Mouse (Mus musculus) stomach, embryonic 14.5 days (tissue): Measurements from ENCODE around the gene Drap1. TPM values are rescaled to one million over a fixed set of nuclear protein-coding genes. Genes with fewer than 3 reads are reported as not detected.

Source experiments
- ATAC-seq: fragments of 200-750 bp; cut with Nextera tagmentation; 2 replicates; pipeline ENCODE4 v1.8.0; 2017; ENCODE audit warnings: low read depth, moderate TSS enrichment; ENCODE audit not compliant: insufficient number of reproducible peaks, insufficient read depth, low FRiP score
- H3K27ac ChIP-seq: fragments of 300-500 bp; sonication (generic); 2 replicates; pipeline ENCODE4 v1.5.1; 2014; ENCODE audit warnings: mild to moderate bottlenecking, low read length, moderate library complexity, mixed read lengths
- H3K27me3 ChIP-seq: fragments of 300-500 bp; sonication (generic); 2 replicates; pipeline ENCODE4 v1.6.1; 2014; ENCODE audit warnings: low read length, control low read depth, mixed read lengths; ENCODE audit not compliant: control insufficient read depth, insufficient read depth
- H3K36me3 ChIP-seq: fragments of 300-500 bp; sonication (generic); 2 replicates; pipeline ENCODE4 v1.6.1; 2014; ENCODE audit warnings: mild to moderate bottlenecking, control low read depth, low read length, moderate library complexity, mixed read lengths; ENCODE audit not compliant: control insufficient read depth, insufficient read depth
- H3K4me1 ChIP-seq: fragments of 300-500 bp; sonication (generic); 2 replicates; pipeline ENCODE4 v1.6.1; 2014; ENCODE audit warnings: low read length, control low read depth, mixed read lengths; ENCODE audit not compliant: control insufficient read depth, insufficient read depth
- H3K4me2 ChIP-seq: fragments of 300-500 bp; sonication (generic); replicated peaks from 2 replicates; pipeline ENCODE4 v1.6.1; 2014; ENCODE audit warnings: low read depth, low read length, control low read depth
- H3K4me3 ChIP-seq: fragments of 300-500 bp; sonication (generic); 2 replicates; pipeline ENCODE4 v1.5.1; 2014; ENCODE audit warnings: low read depth, low read length, control low read depth
- H3K9ac ChIP-seq: fragments of 300-500 bp; sonication (generic); replicated peaks from 2 replicates; pipeline ENCODE4 v1.6.1; 2014; ENCODE audit warnings: low read depth, mild to moderate bottlenecking, control low read depth, low read length, moderate library complexity, mixed read lengths
- H3K9me3 ChIP-seq: fragments of 300-500 bp; sonication (generic); 2 replicates; pipeline ENCODE4 v1.6.1; 2016; ENCODE audit warnings: low read depth, low read length, control low read depth; ENCODE audit not compliant: control insufficient read depth
- WGBS: fragments of 180-500 bp; shearing (Covaris S2); extraction: QIAGEN DNeasy Blood & Tissue Kit; methylation state at CpG from one replicate; pipeline ENCODE4 v1.1.7; 2014; 5-methylcytosine and 5-hydroxymethylcytosine counted together
- polyA plus RNA-seq: library from polyadenylated mRNA; unstranded; fragments of >200 nt; fragmentation: Nextera tagmentation; extraction: Ambion mirVana; gene quantifications from 2 replicates; pipeline ENCODE4 v1.2.1, GENCODE M21; 2014

Drap1 gene
- polyA plus RNA-seq, 1 experiment from 2014 or later: 198 TPM

- Histone ChIP-seq H3K4me1 (peaks cover 10% of the 10 kb centered on the region; the same call in 1 of the 2 replicates), H3K4me2 (no peak overlapping the region), H3K9me3 (no peaks in the 10 kb centered on the region), H3K4me3 (no peak overlapping the region), H3K36me3 (peaks cover 6% of the 10 kb centered on the region; the same call in 1 of the 2 replicates), H3K27ac (no peak overlapping the region), H3K9ac (no peak overlapping the region), H3K27me3 (no peaks in the 10 kb centered on the region)
- ATAC-seq: no peak
- WGBS: 93% methylated on average over 6 of the region's 6 CpGs
These were observed 4.2 kb downstream of the Drap1 start for GRCm38 (mm10) chr19:5420579-5420978.

DNA sequence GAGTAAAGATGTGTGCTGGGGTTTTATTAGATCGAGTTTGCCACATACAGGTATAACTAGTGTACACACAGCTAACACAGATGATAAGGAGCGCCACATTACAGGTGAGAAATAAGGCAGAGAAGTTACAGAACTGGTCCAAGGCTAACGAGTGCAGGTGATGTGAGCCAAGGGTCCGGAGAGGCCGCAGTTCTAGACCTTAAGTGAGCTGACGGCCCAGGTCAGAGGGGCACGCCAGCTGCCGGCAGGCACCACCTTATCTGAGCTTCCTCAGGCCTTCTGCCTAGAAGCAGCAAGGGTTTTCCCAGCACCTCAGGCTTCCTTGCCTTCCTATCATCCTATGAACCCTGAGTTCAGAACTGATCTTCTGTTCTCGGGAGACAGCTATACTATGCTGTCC, 5.1 kb downstream of the Drap1 start:
- no peaks in the 10 kb centered on the region for H3K9me3 ChIP-seq
- whole genome bisulfite sequencing: 87% methylated on average over 9 of the region's 9 CpGs
- no peak overlapping the region for H3K9ac ChIP-seq
- peaks cover 10% of the 10 kb centered on the region; the same call in 1 of the 2 replicates for H3K4me1 ChIP-seq
- no peak for ATAC-seq
- H3K4me3 ChIP-seq: no peak overlapping the region
- no peak overlapping the region for H3K4me2 ChIP-seq
- H3K27ac ChIP-seq: no peak overlapping the region
- H3K27me3 ChIP-seq: no peaks in the 10 kb centered on the region
- peaks cover 6% of the 10 kb centered on the region; the same call in 1 of the 2 replicates for H3K36me3 ChIP-seq

GRCm38 (mm10) chr19:5418750-5419466, 5.9 kb downstream of the Drap1 start:
- Histone ChIP-seq H3K4me3 (no peak overlapping the region), H3K4me1 (peaks cover 10% of the 10 kb centered on the region; the same call in 1 of the 2 replicates), H3K36me3 (peaks cover 6% of the 10 kb centered on the region; the same call in 1 of the 2 replicates), H3K27me3 (no peaks in the 10 kb centered on the region), H3K9ac (no peak overlapping the region), H3K27ac (no peak overlapping the region), H3K9me3 (no peaks in the 10 kb centered on the region), H3K4me2 (no peak overlapping the region)
- no peak for ATAC-seq
- 90% methylated on average over 8 of the region's 8 CpGs for WGBS

DNA sequence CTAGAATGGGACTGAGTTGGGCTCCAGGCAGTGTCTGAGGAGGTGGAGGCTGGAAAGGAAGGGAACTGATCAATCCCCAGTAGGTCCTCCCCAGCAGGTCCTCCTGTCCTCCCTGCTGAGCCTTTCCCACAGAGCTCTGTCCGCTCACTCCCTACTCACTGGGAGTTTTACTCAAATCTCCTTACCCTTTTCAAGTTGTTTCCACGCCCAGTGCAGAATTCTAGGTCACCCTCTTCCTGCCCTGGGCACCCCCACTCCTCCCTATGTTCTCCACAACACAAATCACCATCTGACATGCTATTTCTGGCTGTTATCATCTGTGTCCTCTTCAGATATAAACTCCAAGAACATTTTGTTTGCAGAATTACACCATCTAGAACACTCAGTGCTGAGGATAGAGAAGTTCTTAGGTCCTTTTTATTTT, 10.2 kb downstream of the Drap1 start:
- Histone ChIP-seq H3K4me3 (no peak overlapping the region), H3K9me3 (no peaks in the 10 kb centered on the region), H3K9ac (no peak overlapping the region), H3K4me1 (no peaks in the 10 kb centered on the region), H3K27ac (no peak overlapping the region), H3K27me3 (no peaks in the 10 kb centered on the region), H3K4me2 (no peak overlapping the region), H3K36me3 (no peaks in the 10 kb centered on the region; the same call in 1 of the 2 replicates)
- no peak for ATAC-seq
- 65% methylated on average over 2 of the region's 2 CpGs for WGBS

- Histone ChIP-seq H3K4me2 (no peak overlapping the region), H3K27me3 (no peaks in the 10 kb centered on the region), H3K4me3 (no peak overlapping the region), H3K4me1 (no peaks in the 10 kb centered on the region), H3K9me3 (no peaks in the 10 kb centered on the region), H3K9ac (no peak overlapping the region), H3K36me3 (0 out of 2 replicates have a peak, but pooled peaks cover 2% of the 10 kb centered on the region), H3K27ac (no peak overlapping the region)
- WGBS: 79% methylated on average over 4 of the region's 4 CpGs
- no peak for ATAC-seq
These were observed 10.9 kb downstream of the Drap1 start for GRCm38 (mm10) chr19:5413840-5414239.

DNA sequence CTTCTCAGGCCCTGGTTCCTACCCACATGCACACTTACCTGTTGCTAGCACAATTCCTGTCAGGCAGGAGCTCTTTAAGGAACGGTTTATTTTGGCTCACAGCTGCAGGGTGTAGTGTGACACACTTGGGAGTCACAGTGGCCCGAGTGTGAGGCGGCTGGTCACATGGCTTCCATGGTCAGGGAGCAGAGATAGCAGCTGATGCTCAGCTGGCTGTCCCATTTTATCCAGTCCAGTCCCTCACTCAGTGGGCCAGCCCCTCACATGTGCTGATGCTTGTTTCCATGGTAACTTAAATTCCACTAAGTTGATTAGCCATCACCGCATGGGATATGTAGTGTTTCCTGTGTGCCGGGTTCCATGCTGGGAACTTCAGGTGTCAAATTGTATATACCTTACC, 12.8 kb downstream of the Drap1 start:
- Histone ChIP-seq H3K9ac (no peak overlapping the region), H3K36me3 (0 out of 2 replicates have a peak, but pooled peaks cover 2% of the 10 kb centered on the region), H3K27me3 (no peaks in the 10 kb centered on the region), H3K4me1 (peaks cover 3% of the 10 kb centered on the region; the same call in 1 of the 2 replicates), H3K4me3 (no peak overlapping the region), H3K4me2 (no peak overlapping the region), H3K27ac (no peak overlapping the region), H3K9me3 (no peaks in the 10 kb centered on the region)
- no peak for ATAC-seq
- 72% methylated on average over 5 of the region's 5 CpGs for WGBS

- no peak for ATAC-seq
- Histone ChIP-seq H3K27ac (no peak overlapping the region), H3K27me3 (no peaks in the 10 kb centered on the region), H3K4me3 (no peak overlapping the region), H3K4me1 (peaks cover 7% of the 10 kb centered on the region; the same call in 1 of the 2 replicates), H3K36me3 (0 out of 2 replicates have a peak, but pooled peaks cover 2% of the 10 kb centered on the region), H3K9ac (no peak overlapping the region), H3K9me3 (no peaks in the 10 kb centered on the region), H3K4me2 (no peak overlapping the region)
- WGBS: 74% methylated on average over 5 of the region's 5 CpGs
These were observed 14.1 kb downstream of the Drap1 start for GRCm38 (mm10) chr19:5410641-5411040.

DNA sequence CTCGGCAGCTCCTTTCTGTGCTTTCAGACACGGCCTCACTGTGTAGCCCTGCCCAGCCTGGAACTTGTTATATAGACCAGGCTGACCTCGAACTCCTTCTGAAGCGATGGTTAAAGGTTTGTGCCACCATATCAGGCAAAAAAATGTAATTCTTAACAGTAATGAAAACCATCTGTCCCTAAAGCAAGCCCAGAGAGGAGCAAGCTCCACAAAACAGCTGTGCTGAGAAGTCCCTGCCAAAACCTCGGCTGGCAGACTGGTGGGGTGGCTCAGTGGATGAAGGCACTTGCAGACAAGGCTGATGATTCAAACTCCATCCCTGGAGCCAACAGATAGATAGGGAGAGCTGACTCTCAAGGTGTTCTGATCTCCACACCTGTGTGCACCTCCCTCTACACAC, 15.7 kb downstream of the Drap1 start:
- Histone ChIP-seq H3K9ac (no peak overlapping the region), H3K36me3 (0 out of 2 replicates have a peak, but pooled peaks cover 2% of the 10 kb centered on the region), H3K9me3 (no peaks in the 10 kb centered on the region), H3K4me1 (peaks cover 8% of the 10 kb centered on the region; the same call in 1 of the 2 replicates), H3K27me3 (no peaks in the 10 kb centered on the region), H3K4me3 (no peak overlapping the region), H3K27ac (no peak overlapping the region), H3K4me2 (no peak overlapping the region)
- no peak for ATAC-seq
- WGBS: 60% methylated on average over 5 of the region's 5 CpGs
